Mouse (Mus musculus) layer of hippocampus, adult 2 months (tissue): ENCODE measurements around the gene Olfr771. TPM values are rescaled to one million over a fixed set of nuclear protein-coding genes. Genes with fewer than 3 reads are reported as not detected.
"Not testable (repeated sequence)": the region's sequence is repeated elsewhere in the genome, so short reads cannot be mapped to it uniquely, and the experiment has no call there.

Source experiments
- DNase-seq, 2 experiments: peaks; one replicate each; pipeline ENCODE4 v3.0.0; 2022; ENCODE audit warnings: low spot score in 2 of 2
- H3K27ac ChIP-seq: fragments of 200-600 bp; 2 replicates; pipeline ENCODE4 v1.8.1; 2022
- H3K4me3 ChIP-seq: fragments of 200-600 bp; 2 replicates; pipeline ENCODE4 v1.8.1; 2022; ENCODE audit warnings: mild to moderate bottlenecking
- CTCF ChIP-seq: fragments of 200-600 bp; conservative IDR thresholded peaks from 2 replicates; pipeline ENCODE4 v1.8.1; 2022; ENCODE audit warnings: antibody characterized with exemption, mild to moderate bottlenecking, moderate library complexity
- long read RNA-seq, 2 experiments: library from polyadenylated mRNA; stranded (forward); transcript quantifications; one replicate each; pipeline ENCODE4 v2.0.0; 2021; ENCODE audit warnings: borderline mapping rate in 2 of 2
- total RNA-seq, 2 experiments: library from RNA; stranded (reverse); gene quantifications; 2 replicates each; pipeline ENCODE4 v1.2.3; 2021

Gene Olfr771
- not detected for total RNA-seq
- long read RNA-seq, experiment 1, result 0 reads
- long read RNA-seq, experiment 2, result 0 reads

DNA sequence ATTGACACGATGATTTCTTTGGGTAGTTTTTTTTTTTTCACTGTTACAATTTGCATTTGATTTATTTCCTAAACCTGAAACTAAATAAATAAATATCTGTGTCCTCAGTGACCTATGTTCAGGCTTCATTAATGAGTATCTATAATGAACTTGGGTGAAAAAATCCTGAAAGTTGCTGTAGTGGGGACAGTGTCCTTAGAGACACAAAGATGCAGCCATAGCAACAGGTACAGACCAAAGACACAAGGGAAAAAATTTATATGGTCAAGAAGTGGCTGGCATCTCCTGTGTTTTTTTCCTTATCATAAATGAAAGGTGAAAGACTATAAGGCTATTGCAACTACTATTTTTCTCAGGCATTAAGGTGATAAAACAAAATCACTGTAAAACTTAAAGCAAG is at the start of gene Olfr771:
Gene Olfr771 (minus strand): TSS at position 101 of the 400 bp plus-strand sequence.
- Histone ChIP-seq H3K4me3 (no peak within 1 kb of the TSS), H3K27ac (no peak within 1 kb of the TSS)
- no peak for TF ChIP-seq CTCF
- DNase-seq, result no peak

DNA sequence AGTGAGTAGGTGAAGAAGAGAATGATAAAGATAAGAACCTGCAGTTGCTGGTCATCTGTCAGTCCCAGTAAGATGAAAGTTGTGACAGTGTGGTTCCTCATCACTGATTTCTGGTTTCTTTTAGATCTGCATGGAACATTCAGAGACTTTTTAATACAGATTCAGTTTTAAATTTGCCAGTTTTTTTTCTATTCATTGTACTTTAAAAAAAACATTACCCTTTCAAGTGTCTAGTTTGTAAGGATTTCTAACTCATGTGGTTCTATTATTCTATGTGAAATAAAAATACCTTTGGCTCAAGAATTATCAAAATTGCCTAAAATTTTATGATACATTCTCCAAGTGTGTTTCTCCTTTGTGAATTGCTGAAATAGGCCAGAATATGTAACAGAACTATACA is 22.8 kb upstream of the Olfr771 start, which contains the start of gene Olfr773:
Gene Olfr773 (minus strand): TSS at position 101 of the 400 bp plus-strand sequence.
- H3K27ac ChIP-seq, DNase-seq, H3K4me3 ChIP-seq: not testable (repeated sequence)

DNA sequence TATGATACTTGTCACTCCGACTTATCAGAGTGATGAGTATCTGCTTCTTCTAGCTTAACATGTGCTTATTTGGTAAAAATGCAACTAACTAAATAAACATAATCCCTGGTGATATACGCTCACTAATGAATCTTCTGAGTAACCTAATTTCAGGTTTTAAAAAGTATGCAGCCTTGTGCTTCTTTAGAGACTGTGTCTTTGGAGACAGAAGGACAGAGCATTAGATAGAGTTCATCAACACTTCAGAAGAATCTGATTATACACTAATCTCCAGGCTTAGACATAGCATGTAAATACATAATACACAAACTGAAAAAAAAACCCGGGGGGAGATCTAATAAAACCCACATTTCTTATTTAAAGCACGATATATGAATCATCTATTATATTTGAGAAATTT is 13.3 kb upstream of the Olfr771 start, which contains the start of gene Olfr772:
Gene Olfr772 (minus strand): TSS at position 101 of the 400 bp plus-strand sequence.
- H3K4me3 ChIP-seq, H3K27ac ChIP-seq, DNase-seq: not testable (repeated sequence)

- TF ChIP-seq CTCF, result no peak
- H3K27ac ChIP-seq, result no peak within 1 kb of the TSS
- H3K4me3 ChIP-seq, result no peak within 1 kb of the TSS
- no peak for DNase-seq
These were observed 25.7 kb downstream of the Olfr771 start, which contains the start of gene Olfr770 for GRCm38 (mm10) chr10:129138898-129139297. Gene Olfr770 (minus strand): TSS chr10:129138998.

DNA sequence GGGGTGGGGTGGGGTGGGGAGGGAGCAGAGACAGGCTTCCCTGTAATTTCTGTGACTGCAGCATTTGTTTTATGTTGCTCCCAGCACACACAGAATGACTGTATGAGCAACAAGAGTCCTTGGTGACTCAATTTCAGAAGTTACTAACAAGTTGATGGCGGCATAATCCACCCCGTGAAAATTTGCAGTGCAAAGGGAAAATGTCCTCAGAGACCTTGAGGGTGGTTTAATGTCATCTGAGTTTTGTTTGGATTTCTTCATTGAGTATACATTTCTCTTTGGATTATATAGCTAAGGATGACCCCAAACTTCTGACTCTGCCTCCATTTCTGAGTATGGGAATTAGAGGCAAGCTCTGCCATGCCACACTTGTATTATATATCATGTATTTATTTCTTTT is 46.8 kb downstream of the Olfr771 start, which contains the start of gene Olfr769:
Gene Olfr769 (minus strand): TSS at position 101 of the 400 bp plus-strand sequence.
- no peak for DNase-seq
- H3K27ac ChIP-seq, result no peak within 1 kb of the TSS
- no peak for TF ChIP-seq CTCF
- H3K4me3 ChIP-seq, result no peak within 1 kb of the TSS

DNA sequence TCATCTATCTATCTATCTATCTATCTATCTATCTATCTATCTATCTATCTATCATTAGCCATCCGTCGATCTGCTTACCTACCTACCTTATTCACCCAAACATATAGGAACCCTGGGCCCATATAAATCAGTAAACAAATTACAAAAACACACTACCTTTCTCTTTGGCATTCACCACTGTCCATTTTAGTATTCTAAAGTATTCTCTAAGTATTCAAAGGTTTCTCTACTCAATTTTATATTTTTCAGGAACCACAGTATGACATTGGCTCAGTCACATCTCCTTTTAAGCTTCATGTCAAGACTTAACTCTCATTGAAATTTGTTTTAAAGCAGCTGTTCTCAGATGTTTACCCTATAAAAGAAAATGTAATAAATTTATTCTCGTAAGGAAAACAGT is 49.4 kb downstream of the Olfr771 start:
- no peak for TF ChIP-seq CTCF
- no peak for DNase-seq
- no peak overlapping the region for H3K27ac ChIP-seq
- H3K4me3 ChIP-seq, result no peak overlapping the region

Other genes with a start within 250 kb of the Olfr771 start
- 1 to 10 TPM; 4.3 to 8.4 TPM for gene Rdh5, start 241.9 kb downstream of the Olfr771 start, total RNA-seq
- 100 to 1,000 TPM in 1 of 2 experiments, 10 to 100 TPM in 1; 88.5 to 102 TPM for gene Bloc1s1, start 240.7 kb downstream of the Olfr771 start, total RNA-seq
- gene Itga7, start 230.9 kb downstream of the Olfr771 start, total RNA-seq, result 10 to 100 TPM; 39.5 to 42.9 TPM
- gene Mettl7b, start 203.8 kb downstream of the Olfr771 start, total RNA-seq, result not detected
- not detected for gene Olfr9, start 175.3 kb downstream of the Olfr771 start, total RNA-seq
- gene Olfr763, start 154.0 kb downstream of the Olfr771 start, total RNA-seq, result not detected
- gene Olfr764-ps1, start 124.9 kb downstream of the Olfr771 start, total RNA-seq, result not detected
- not detected for gene Olfr765, start 114.8 kb downstream of the Olfr771 start, total RNA-seq
- not detected for gene Olfr766-ps1, start 95.8 kb downstream of the Olfr771 start, total RNA-seq
- gene Olfr767, start 81.8 kb downstream of the Olfr771 start, total RNA-seq, result not detected
- gene Olfr768, start 65.4 kb downstream of the Olfr771 start, total RNA-seq, result not detected
- gene Olfr769, start 46.9 kb downstream of the Olfr771 start, total RNA-seq, result not detected
- not detected for gene Olfr770, start 25.8 kb downstream of the Olfr771 start, total RNA-seq
- not detected for gene Olfr772, start 13.2 kb upstream of the Olfr771 start, total RNA-seq
- gene Olfr773, start 22.7 kb upstream of the Olfr771 start, total RNA-seq, result not detected
- not detected for gene Olfr774, start 71.5 kb upstream of the Olfr771 start, total RNA-seq
- not detected for gene Olfr775, start 83.7 kb upstream of the Olfr771 start, total RNA-seq
- gene Olfr776, start 94.4 kb upstream of the Olfr771 start, total RNA-seq, result not detected
- gene Olfr777, start 106.7 kb upstream of the Olfr771 start, total RNA-seq, result not detected
- gene Olfr780, start 153.4 kb upstream of the Olfr771 start, total RNA-seq, result not detected
- not detected for gene Olfr781, start 164.1 kb upstream of the Olfr771 start, total RNA-seq
- not detected for gene Olfr782, start 184.1 kb upstream of the Olfr771 start, total RNA-seq
- under 1 TPM; 0.10 to 0.18 TPM for gene Olfr784, start 219.3 kb upstream of the Olfr771 start, total RNA-seq
- not detected for gene Olfr785, start 240.7 kb upstream of the Olfr771 start, total RNA-seq